ENCODE assay signal across 1 mouse cellular context in the genomic region with DNA sequence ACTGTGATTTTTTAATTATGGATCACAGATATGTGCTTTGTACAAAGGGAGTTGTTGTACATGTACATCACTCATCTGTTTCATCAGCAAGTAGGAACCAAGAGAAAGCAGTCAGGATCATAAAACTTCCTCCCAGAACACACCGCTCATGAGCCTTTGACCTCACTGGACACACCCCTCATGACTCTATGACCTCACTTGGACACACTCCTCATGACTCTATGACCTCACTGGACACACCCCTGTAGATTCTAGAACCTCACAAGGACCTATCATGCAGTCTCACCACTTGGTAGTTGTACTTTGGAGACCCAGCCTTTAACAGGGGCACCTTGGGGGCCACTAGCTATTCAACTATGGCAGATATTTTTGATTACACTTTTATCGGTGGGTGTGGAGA.
TF ChIP-seq lines count a peak whose summit lies in the region.

No protein-coding gene starts in this region.

TF ChIP-seq in CH12.LX, 34 proteins besides CTCF, POLR2A, EP300 and RAD21 (continued from another document):
- TF ChIP-seq ZC3H11A (IDR thresholded peaks at IDR 0.05; ENCODE audit: low read depth, low read length) (no peak), KAT2A (IDR thresholded peaks at IDR 0.05; ENCODE audit: insufficient replicate concordance, low read length) (no peak), GABPA (IDR thresholded peaks at IDR 0.05; ENCODE audit: insufficient replicate concordance, low read depth, low read length) (no peak), USF2 (conservative IDR thresholded peaks at IDR 0.05; ENCODE audit: low read depth, low read length) (no peak), BHLHE40 (IDR thresholded peaks at IDR 0.05; ENCODE audit: low read depth, low read length) (no peak), JUN (IDR thresholded peaks at IDR 0.05; ENCODE audit: insufficient read depth, low read depth, low read length) (no peak)
